Mouse (Mus musculus) macrophage (primary cell): ENCODE data around the gene Helz. TPM values are rescaled to one million over a fixed set of nuclear protein-coding genes. Genes with fewer than 3 reads are reported as not detected.

ENCODE experiments used
- H3K27ac ChIP-seq: fragments of 350-480 bp; formaldehyde crosslinking; 2 replicates; pipeline ENCODE4 v1.9.0; 2021
- H3K36me3 ChIP-seq: fragments of 350-480 bp; formaldehyde crosslinking; 2 replicates; pipeline ENCODE4 v1.9.0; 2021; ENCODE audit errors: inconsistent target
- H3K4me3 ChIP-seq: fragments of 350-480 bp; formaldehyde crosslinking; 2 replicates; pipeline ENCODE4 v1.9.0; 2021; ENCODE audit errors: inconsistent target
- H3K79me2 ChIP-seq: fragments of 350-480 bp; formaldehyde crosslinking; 2 replicates; pipeline ENCODE4 v1.9.0; 2021; ENCODE audit errors: inconsistent target
- WGBS: methylation state at CpG from one replicate; pipeline ENCODE4 v1.1.7; 2026; ENCODE audit warnings: inconsistent platforms; ENCODE audit not compliant: missing documents; 5-methylcytosine and 5-hydroxymethylcytosine counted together
- polyA plus RNA-seq: library from polyadenylated mRNA; stranded (reverse); fragments of 250-400 nt; gene quantifications from 3 replicates; pipeline ENCODE4 v1.2.4, GENCODE M21; 2018; ENCODE audit warnings: inconsistent platforms

The Helz gene
- polyA plus RNA-seq, 1 experiment from 2014 or later = 26.0 TPM

- Histone ChIP-seq H3K27ac (no peak overlapping the region), H3K79me2 (no peaks in the 10 kb centered on the region), H3K36me3 (peaks cover 31% of the 10 kb centered on the region), H3K4me3 (no peak overlapping the region)
- 96% methylated on average over 4 of the region's 5 CpGs for WGBS
Observed at GRCm38 (mm10) chr11:107615696-107616095, 68.0 kb downstream of the Helz start.

GRCm38 (mm10) chr11:107617976-107618375 lies 70.2 kb downstream of the Helz start:
- Histone ChIP-seq H3K36me3 (peaks cover 33% of the 10 kb centered on the region), H3K79me2 (no peaks in the 10 kb centered on the region), H3K27ac (no peak overlapping the region), H3K4me3 (no peak overlapping the region)
- 99% methylated on average over 5 of the region's 5 CpGs for WGBS

- no peak overlapping the region for H3K4me3 ChIP-seq
- peaks cover 25% of the 10 kb centered on the region; the same call in 1 of the 2 replicates for H3K36me3 ChIP-seq
- 100% methylated on average over 2 of the region's 3 CpGs for WGBS
- H3K27ac ChIP-seq = no peak overlapping the region
- H3K79me2 ChIP-seq = no peaks in the 10 kb centered on the region
Observed at GRCm38 (mm10) chr11:107624661-107625060, 76.9 kb downstream of the Helz start.

- 91% methylated on average over 11 of the region's 11 CpGs for WGBS
Observed at GRCm38 (mm10) chr11:107625746-107626145, 78.0 kb downstream of the Helz start.

GRCm38 (mm10) chr11:107629504-107629903 lies 81.8 kb downstream of the Helz start:
- WGBS = 68% methylated on average over 4 of the region's 4 CpGs
- H3K36me3 ChIP-seq = peaks cover 33% of the 10 kb centered on the region
- no peaks in the 10 kb centered on the region for H3K79me2 ChIP-seq
- H3K4me3 ChIP-seq = no peak overlapping the region
- H3K27ac ChIP-seq = no peak overlapping the region

More at GRCm38 (mm10) chr11:107625746-107626145, 78.0 kb downstream of the Helz start:
- Histone ChIP-seq H3K4me3 (no peak overlapping the region), H3K79me2 (no peaks in the 10 kb centered on the region), H3K36me3 (peaks cover 15% of the 10 kb centered on the region; the same call in 1 of the 2 replicates), H3K27ac (no peak overlapping the region)

- WGBS = 92% methylated on average over 8 of the region's 8 CpGs
- H3K27ac ChIP-seq = no peak overlapping the region
- no peak overlapping the region for H3K4me3 ChIP-seq
- H3K36me3 ChIP-seq = peaks cover 37% of the 10 kb centered on the region
- H3K79me2 ChIP-seq = no peaks in the 10 kb centered on the region
Observed at GRCm38 (mm10) chr11:107629951-107630350, 82.2 kb downstream of the Helz start.

GRCm38 (mm10) chr11:107631124-107631523 lies 83.4 kb downstream of the Helz start:
- H3K36me3 ChIP-seq = peaks cover 45% of the 10 kb centered on the region
- 98% methylated on average over 7 of the region's 7 CpGs for WGBS
- H3K4me3 ChIP-seq = no peak overlapping the region
- no peak overlapping the region for H3K27ac ChIP-seq
- no peaks in the 10 kb centered on the region for H3K79me2 ChIP-seq

- WGBS = 96% methylated on average over 5 of the region's 5 CpGs
- Histone ChIP-seq H3K36me3 (peaks cover 37% of the 10 kb centered on the region), H3K27ac (no peak overlapping the region), H3K79me2 (no peaks in the 10 kb centered on the region), H3K4me3 (no peak overlapping the region)
Observed at GRCm38 (mm10) chr11:107633563-107634146, 85.9 kb downstream of the Helz start.

- WGBS = 48% methylated on average over 5 of the region's 5 CpGs
- H3K27ac ChIP-seq = peak overlapping the region; percentile 1; the same call in 1 of the 2 replicates
Observed at GRCm38 (mm10) chr11:107638137-107638536, 90.4 kb downstream of the Helz start.

GRCm38 (mm10) chr11:107639657-107640056 lies 91.9 kb downstream of the Helz start:
- Histone ChIP-seq H3K79me2 (no peaks in the 10 kb centered on the region), H3K4me3 (no peak overlapping the region), H3K36me3 (peaks cover 30% of the 10 kb centered on the region; the same call in 1 of the 2 replicates), H3K27ac (no peak overlapping the region)
- WGBS = 79% methylated on average over 2 of the region's 2 CpGs

More at GRCm38 (mm10) chr11:107638137-107638536, 90.4 kb downstream of the Helz start:
- Histone ChIP-seq H3K79me2 (no peaks in the 10 kb centered on the region), H3K4me3 (no peak overlapping the region), H3K36me3 (peaks cover 35% of the 10 kb centered on the region)

- peaks cover 48% of the 10 kb centered on the region for H3K36me3 ChIP-seq
Observed at GRCm38 (mm10) chr11:107644461-107644860, 96.7 kb downstream of the Helz start.

GRCm38 (mm10) chr11:107647330-107647729 lies 99.6 kb downstream of the Helz start:
- no peaks in the 10 kb centered on the region for H3K79me2 ChIP-seq
- no peak overlapping the region for H3K4me3 ChIP-seq
- peaks cover 48% of the 10 kb centered on the region for H3K36me3 ChIP-seq
- 100% methylated on average over 3 of the region's 3 CpGs for WGBS
- H3K27ac ChIP-seq = no peak overlapping the region

More at GRCm38 (mm10) chr11:107644461-107644860, 96.7 kb downstream of the Helz start:
- Histone ChIP-seq H3K27ac (no peak overlapping the region), H3K79me2 (no peaks in the 10 kb centered on the region), H3K4me3 (no peak overlapping the region)
- 94% methylated on average over 4 of the region's 4 CpGs for WGBS

- 86% methylated on average over 4 of the region's 4 CpGs for WGBS
- H3K36me3 ChIP-seq = peaks cover 54% of the 10 kb centered on the region
Observed at GRCm38 (mm10) chr11:107648668-107649067, 100.9 kb downstream of the Helz start.

GRCm38 (mm10) chr11:107649458-107649857 lies 101.7 kb downstream of the Helz start:
- 90% methylated on average over 14 of the region's 14 CpGs for WGBS
- Histone ChIP-seq H3K4me3 (no peak overlapping the region), H3K79me2 (no peaks in the 10 kb centered on the region), H3K36me3 (peaks cover 49% of the 10 kb centered on the region), H3K27ac (no peak overlapping the region)

More at GRCm38 (mm10) chr11:107648668-107649067, 100.9 kb downstream of the Helz start:
- Histone ChIP-seq H3K79me2 (no peaks in the 10 kb centered on the region), H3K4me3 (no peak overlapping the region), H3K27ac (no peak overlapping the region)

- Histone ChIP-seq H3K79me2 (no peaks in the 10 kb centered on the region), H3K36me3 (peaks cover 47% of the 10 kb centered on the region), H3K27ac (no peak overlapping the region), H3K4me3 (no peak overlapping the region)
- 98% methylated on average over 5 of the region's 6 CpGs for WGBS
Observed at GRCm38 (mm10) chr11:107650422-107651051, 102.8 kb downstream of the Helz start.
